Mouse (Mus musculus): ENCODE measurements at regions not wholly inside any gene's neighbourhood (a gene's known extent, or its start where the extent isn't known, plus 50 kb on each side); places are given as distances from the start of the nearest gene placed in this dataset.

- Histone ChIP-seq H3K9me3 (ENCODE audit: control insufficient read depth, low read length) (no peaks in the 10 kb centered on the region), H3K27ac (replicated peaks; ENCODE audit: low read depth, low read length) (no peak overlapping the region), H3K9ac (ENCODE audit: low read depth, low read length, severe bottlenecking) (no peak overlapping the region), H3K4me1 (ENCODE audit: control insufficient read depth, insufficient read depth, low read length) (no peaks in the 10 kb centered on the region), H3K4me2 (replicated peaks; ENCODE audit: low read depth, low read length, severe bottlenecking) (no peak overlapping the region), H3K36me3 (ENCODE audit: control insufficient read depth, insufficient read depth, low read length) (no peaks in the 10 kb centered on the region), H3K4me3 (replicated peaks; ENCODE audit: low read length) (no peak overlapping the region), H3K27me3 (ENCODE audit: control insufficient read depth, insufficient read depth, low read length) (no peaks in the 10 kb centered on the region)
- no peak for DNase-seq (ENCODE audit: low spot score)
- 99% methylated on average over 4 of the region's 4 CpGs for WGBS
- TF ChIP-seq POLR2A (IDR thresholded peaks at IDR 0.05; ENCODE audit: borderline replicate concordance, extremely low read depth, insufficient read depth, insufficient read length) = no peak
- no peak for ATAC-seq (ENCODE audit: low FRiP score, low read depth)
These were observed 138.9 kb upstream of the Slc35f3 start for GRCm38 (mm10) chr8:126159485-126159884.

DNA sequence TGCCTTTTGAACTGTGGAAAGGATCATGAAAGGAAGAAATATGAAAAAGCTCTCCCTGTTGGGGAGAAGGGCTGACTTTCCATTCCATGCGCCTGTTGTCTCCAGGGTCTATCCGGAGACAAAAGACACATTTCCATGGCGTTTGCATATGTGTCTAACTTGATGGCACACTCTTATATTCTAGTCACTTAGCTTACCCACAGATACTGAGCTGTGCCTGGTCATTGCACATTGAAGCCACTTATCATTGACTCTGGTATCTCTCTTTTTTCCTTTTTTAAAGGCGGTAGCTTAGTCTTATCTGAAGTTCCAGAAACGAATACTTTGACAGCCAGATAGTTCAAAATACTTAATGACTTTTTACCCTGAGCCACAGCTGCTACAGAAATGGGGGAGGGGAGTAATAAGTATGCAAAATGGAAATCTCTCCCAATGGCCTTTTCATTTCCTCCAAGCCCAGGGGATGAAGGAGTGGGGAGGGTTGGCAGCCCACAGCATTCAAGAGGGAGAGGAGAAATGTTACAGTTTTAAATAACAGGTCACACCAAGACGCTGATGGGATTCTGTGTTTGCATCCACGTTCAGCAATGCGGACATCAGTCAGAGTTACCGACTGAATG, 137.9 kb upstream of the Slc35f3 start:
- Histone ChIP-seq H3K27me3 (ENCODE audit: control insufficient read depth, insufficient read depth, low read length) (no peaks in the 10 kb centered on the region), H3K4me3 (replicated peaks; ENCODE audit: low read length) (no peak overlapping the region), H3K27ac (replicated peaks; ENCODE audit: low read depth, low read length) (no peak overlapping the region), H3K9me3 (ENCODE audit: control insufficient read depth, low read length) (no peaks in the 10 kb centered on the region), H3K36me3 (ENCODE audit: control insufficient read depth, insufficient read depth, low read length) (no peaks in the 10 kb centered on the region), H3K9ac (ENCODE audit: low read depth, low read length, severe bottlenecking) (no peak overlapping the region), H3K4me1 (ENCODE audit: control insufficient read depth, insufficient read depth, low read length) (no peaks in the 10 kb centered on the region), H3K4me2 (replicated peaks; ENCODE audit: low read depth, low read length, severe bottlenecking) (no peak overlapping the region)
- no peak for TF ChIP-seq POLR2A (IDR thresholded peaks at IDR 0.05; ENCODE audit: borderline replicate concordance, extremely low read depth, insufficient read depth, insufficient read length)
- WGBS = 79% methylated on average over 9 of the region's 9 CpGs
- ATAC-seq (ENCODE audit: low FRiP score, low read depth) = no peak
- DNase-seq (ENCODE audit: low spot score) = no peak

GRCm38 (mm10) chr8:126162748-126163371, 135.5 kb upstream of the Slc35f3 start:
- no peak overlapping the region for H3K4me3 ChIP-seq (replicated peaks; ENCODE audit: low read length)
- no peak overlapping the region for H3K9ac ChIP-seq (ENCODE audit: low read depth, low read length, severe bottlenecking)
- DNase-seq (ENCODE audit: low spot score) = no peak
- no peak for TF ChIP-seq POLR2A (IDR thresholded peaks at IDR 0.05; ENCODE audit: borderline replicate concordance, extremely low read depth, insufficient read depth, insufficient read length)
- no peaks in the 10 kb centered on the region for H3K27me3 ChIP-seq (ENCODE audit: control insufficient read depth, insufficient read depth, low read length)
- no peak overlapping the region for H3K27ac ChIP-seq (replicated peaks; ENCODE audit: low read depth, low read length)
- no peaks in the 10 kb centered on the region for H3K4me1 ChIP-seq (ENCODE audit: control insufficient read depth, insufficient read depth, low read length)
- no peaks in the 10 kb centered on the region for H3K36me3 ChIP-seq (ENCODE audit: control insufficient read depth, insufficient read depth, low read length)
- WGBS = 43% methylated on average over 11 of the region's 11 CpGs
- ATAC-seq (ENCODE audit: low FRiP score, low read depth) = no peak
- no peaks in the 10 kb centered on the region for H3K9me3 ChIP-seq (ENCODE audit: control insufficient read depth, low read length)
- H3K4me2 ChIP-seq (replicated peaks; ENCODE audit: low read depth, low read length, severe bottlenecking) = no peak overlapping the region

- no peak overlapping the region for H3K4me3 ChIP-seq (replicated peaks; ENCODE audit: low read length)
- WGBS = 61% methylated on average over 5 of the region's 5 CpGs
- no peak overlapping the region for H3K27ac ChIP-seq (replicated peaks; ENCODE audit: low read depth, low read length)
- no peaks in the 10 kb centered on the region for H3K4me1 ChIP-seq (ENCODE audit: control insufficient read depth, insufficient read depth, low read length)
- DNase-seq (ENCODE audit: low spot score) = no peak
- H3K9me3 ChIP-seq (ENCODE audit: control insufficient read depth, low read length) = no peaks in the 10 kb centered on the region
- H3K36me3 ChIP-seq (ENCODE audit: control insufficient read depth, insufficient read depth, low read length) = no peaks in the 10 kb centered on the region
- TF ChIP-seq POLR2A (IDR thresholded peaks at IDR 0.05; ENCODE audit: borderline replicate concordance, extremely low read depth, insufficient read depth, insufficient read length) = no peak
- no peak overlapping the region for H3K9ac ChIP-seq (ENCODE audit: low read depth, low read length, severe bottlenecking)
- no peak overlapping the region for H3K4me2 ChIP-seq (replicated peaks; ENCODE audit: low read depth, low read length, severe bottlenecking)
- no peak for ATAC-seq (ENCODE audit: low FRiP score, low read depth)
- no peaks in the 10 kb centered on the region for H3K27me3 ChIP-seq (ENCODE audit: control insufficient read depth, insufficient read depth, low read length)
These were observed 134.4 kb upstream of the Slc35f3 start for GRCm38 (mm10) chr8:126163954-126164353.

DNA sequence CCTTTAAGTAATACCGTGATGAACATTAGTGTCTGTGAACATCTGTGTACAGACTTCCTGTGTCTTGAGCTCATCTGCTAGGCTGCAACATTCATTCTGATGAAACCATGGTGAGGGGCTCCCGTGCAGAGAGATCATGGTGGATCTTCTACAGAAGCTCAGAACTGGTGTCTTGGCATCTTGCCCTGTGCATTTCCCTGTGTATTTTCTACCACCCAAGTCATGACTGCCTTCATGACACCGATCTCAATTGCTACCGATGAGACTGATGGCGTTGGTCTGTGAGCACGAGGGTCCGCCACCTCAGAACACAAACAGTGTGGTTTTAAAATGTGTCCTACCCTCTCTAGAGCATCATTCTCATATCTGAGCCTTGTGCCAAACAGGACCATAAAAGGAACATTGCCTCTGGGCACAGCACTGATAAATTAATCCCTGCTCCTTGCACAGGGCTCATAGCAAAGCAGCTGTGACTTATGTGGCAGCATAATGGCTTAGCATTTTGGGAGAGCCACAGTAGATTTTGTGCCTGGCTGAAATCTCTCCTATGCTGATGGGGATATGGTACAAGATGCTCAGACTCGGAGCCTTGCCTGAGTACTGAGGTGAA, 132.8 kb upstream of the Slc35f3 start:
- 78% methylated on average over 8 of the region's 8 CpGs for WGBS
- DNase-seq (ENCODE audit: low spot score) (no peak), ATAC-seq (ENCODE audit: low FRiP score, low read depth) (no peak)
- Histone ChIP-seq H3K27me3 (ENCODE audit: control insufficient read depth, insufficient read depth, low read length) (no peaks in the 10 kb centered on the region), H3K9ac (ENCODE audit: low read depth, low read length, severe bottlenecking) (no peak overlapping the region), H3K4me2 (replicated peaks; ENCODE audit: low read depth, low read length, severe bottlenecking) (no peak overlapping the region), H3K27ac (replicated peaks; ENCODE audit: low read depth, low read length) (no peak overlapping the region), H3K36me3 (ENCODE audit: control insufficient read depth, insufficient read depth, low read length) (no peaks in the 10 kb centered on the region), H3K4me1 (ENCODE audit: control insufficient read depth, insufficient read depth, low read length) (no peaks in the 10 kb centered on the region), H3K9me3 (ENCODE audit: control insufficient read depth, low read length) (no peaks in the 10 kb centered on the region), H3K4me3 (replicated peaks; ENCODE audit: low read length) (no peak overlapping the region)
- no peak for TF ChIP-seq POLR2A (IDR thresholded peaks at IDR 0.05; ENCODE audit: borderline replicate concordance, extremely low read depth, insufficient read depth, insufficient read length)

Data from limb, embryonic 14.5 days (tissue).